Mouse (Mus musculus) hematopoietic stem cell, adult 5-6 weeks (primary cell): ENCODE measurements around the gene Atp6ap2. TPM values are rescaled to one million over a fixed set of nuclear protein-coding genes. Genes with fewer than 3 reads are reported as not detected.

Experiments
- ATAC-seq, 2 experiments: fragments of 125-278 bp in 1 of 2; replicated peaks in 1 of 2; 2 replicates each; pipeline ENCODE4 v1.8.0; 2016 to 2017; ENCODE audit warnings: inconsistent platforms in 2 of 2, mild to moderate bottlenecking in 2 of 2, moderate number of reproducible peaks in 2 of 2, low read depth in 1 of 2, moderate TSS enrichment in 1 of 2; ENCODE audit not compliant: low FRiP score in 2 of 2, poor library complexity in 2 of 2, severe bottlenecking in 2 of 2, insufficient read depth in 1 of 2, low TSS enrichment in 1 of 2
- total RNA-seq: library from RNA; stranded (forward); fragments of 172-1452, 232-1000 nt; gene quantifications from 2 replicates; pipeline ENCODE4 v1.2.3, GENCODE M21; 2017

Atp6ap2 gene
- total RNA-seq, 1 experiment from 2014 or later: 67.9 TPM

GRCm38 (mm10) chrX:12653879-12654278 is 66.3 kb downstream of the Atp6ap2 start:
- ATAC-seq: no peak

Other genes with a start within 250 kb of the Atp6ap2 start
- gene 1810030O07Rik, start 85.9 kb downstream of the Atp6ap2 start, total RNA-seq: 38.6 and 41.2 TPM in 2 replicates
- gene Med14, start 174.3 kb downstream of the Atp6ap2 start, total RNA-seq: 18.5 and 19.9 TPM in 2 replicates